Mouse (Mus musculus) neural tube, embryonic 15.5 days (tissue): ENCODE measurements around the gene Klhdc7b. TPM values are rescaled to one million over a fixed set of nuclear protein-coding genes. Genes with fewer than 3 reads are reported as not detected.
"Not testable (repeated sequence)": the region's sequence is repeated elsewhere in the genome, so short reads cannot be mapped to it uniquely, and the experiment has no call there.

Source experiments
- ATAC-seq: fragments of 200-750 bp; cut with Nextera tagmentation; 2 replicates; pipeline ENCODE4 v1.8.0; 2017; ENCODE audit warnings: mild to moderate bottlenecking, moderate TSS enrichment, moderate library complexity; ENCODE audit not compliant: low FRiP score
- H3K27ac ChIP-seq: fragments of 300-500 bp; sonication (generic); replicated peaks from 2 replicates; pipeline ENCODE4 v1.5.1; 2015; ENCODE audit warnings: mild to moderate bottlenecking, inconsistent platforms
- H3K27me3 ChIP-seq: fragments of 300-500 bp; sonication (generic); replicated peaks from 2 replicates; pipeline ENCODE4 v1.6.1; 2015; ENCODE audit warnings: inconsistent platforms
- H3K36me3 ChIP-seq: fragments of 300-500 bp; sonication (generic); 2 replicates; pipeline ENCODE4 v1.6.1; 2015; ENCODE audit warnings: inconsistent platforms
- H3K4me1 ChIP-seq: fragments of 300-500 bp; sonication (generic); 2 replicates; pipeline ENCODE4 v1.6.1; 2015; ENCODE audit warnings: inconsistent platforms
- H3K4me2 ChIP-seq: fragments of 300-500 bp; sonication (generic); 2 replicates; pipeline ENCODE4 v1.6.1; 2015; ENCODE audit warnings: inconsistent platforms, mild to moderate bottlenecking, moderate library complexity
- H3K4me3 ChIP-seq: fragments of 300-500 bp; sonication (generic); replicated peaks from 2 replicates; pipeline ENCODE4 v1.5.1; 2015; ENCODE audit warnings: mild to moderate bottlenecking, inconsistent platforms
- H3K9ac ChIP-seq: fragments of 300-500 bp; sonication (generic); replicated peaks from 2 replicates; pipeline ENCODE4 v1.6.1; 2015; ENCODE audit warnings: mild to moderate bottlenecking, inconsistent platforms
- H3K9me3 ChIP-seq: fragments of 300-500 bp; sonication (generic); replicated peaks from 2 replicates; pipeline ENCODE4 v1.6.1; 2016; ENCODE audit warnings: inconsistent platforms
- WGBS: fragments of 180-500 bp; shearing (Covaris S2); methylation state at CpG from one replicate; pipeline ENCODE4 v1.1.7; 2015; ENCODE audit warnings: mixed read lengths; 5-methylcytosine and 5-hydroxymethylcytosine counted together
- polyA plus RNA-seq: library from polyadenylated mRNA; unstranded; fragments of >200 nt; fragmentation: Nextera tagmentation; extraction: Ambion mirVana; gene quantifications from 2 replicates; pipeline ENCODE4 v1.2.1, GENCODE M21; 2015

Klhdc7b gene
- polyA plus RNA-seq, 1 experiment from 2014 or later, result 0.05 TPM

DNA sequence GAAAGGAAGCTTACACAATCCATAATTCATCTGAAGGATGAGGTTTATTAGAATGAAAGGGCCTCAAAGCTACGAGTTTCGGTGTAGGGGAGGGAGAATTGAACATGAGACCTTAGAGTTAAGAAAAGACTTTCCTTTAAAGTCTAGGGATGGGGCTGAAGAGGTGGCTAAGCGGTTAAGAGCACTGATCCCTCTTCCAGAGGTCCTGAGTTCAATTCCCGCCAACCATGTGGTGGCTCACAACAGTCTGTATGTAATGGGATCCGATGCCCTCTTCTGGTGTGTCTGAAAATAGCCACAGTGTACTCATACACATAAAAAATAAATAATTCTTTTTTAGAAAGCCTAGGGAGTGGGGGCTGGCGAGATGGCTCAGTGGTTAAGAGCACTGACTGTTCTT lies 45.6 kb downstream of the Klhdc7b start:
- 46% methylated on average over 6 of the region's 6 CpGs for WGBS
- H3K9me3 ChIP-seq, result no peaks in the 10 kb centered on the region
- peak overlapping the region; percentile 93 for H3K27ac ChIP-seq
- ATAC-seq, result no peak
- peak overlapping the region; percentile 88 for H3K4me3 ChIP-seq
- H3K4me2 ChIP-seq, result peak overlapping the region; percentile 89
- no peaks in the 10 kb centered on the region for H3K27me3 ChIP-seq
- peaks cover 29% of the 10 kb centered on the region for H3K4me1 ChIP-seq
- peaks cover 22% of the 10 kb centered on the region for H3K36me3 ChIP-seq
- H3K9ac ChIP-seq, result peak overlapping the region; percentile 75

DNA sequence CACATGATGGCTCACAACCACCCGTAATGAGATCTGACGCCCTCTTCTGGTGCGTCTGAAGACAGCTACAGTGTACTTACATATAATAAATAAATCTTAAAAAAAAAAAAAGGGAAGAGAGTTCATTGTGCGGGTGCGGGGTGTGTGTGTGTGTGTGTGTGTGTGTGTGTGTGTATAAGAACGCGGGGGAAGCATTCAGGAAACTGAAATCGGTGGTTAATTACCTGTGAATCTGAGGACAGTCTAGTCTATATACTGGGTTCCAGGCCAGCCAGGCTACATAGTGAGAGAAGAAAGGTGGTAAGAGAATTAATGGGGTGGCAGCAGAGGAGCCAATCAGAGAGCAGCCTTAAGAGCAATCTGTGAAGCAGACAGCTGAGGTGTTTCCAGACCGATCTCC lies 46.1 kb downstream of the Klhdc7b start:
- Histone ChIP-seq H3K9ac (0 out of 2 replicates have a peak overlapping the region, but pooled peaks have one; percentile 5), H3K4me1 (peaks cover 29% of the 10 kb centered on the region), H3K36me3 (peaks cover 21% of the 10 kb centered on the region), H3K4me2 (peak overlapping the region; percentile 89)
- not testable (repeated sequence) for H3K27ac ChIP-seq, H3K9me3 ChIP-seq, H3K4me3 ChIP-seq, ATAC-seq, H3K27me3 ChIP-seq
- 83% methylated on average over 9 of the region's 9 CpGs for WGBS

DNA sequence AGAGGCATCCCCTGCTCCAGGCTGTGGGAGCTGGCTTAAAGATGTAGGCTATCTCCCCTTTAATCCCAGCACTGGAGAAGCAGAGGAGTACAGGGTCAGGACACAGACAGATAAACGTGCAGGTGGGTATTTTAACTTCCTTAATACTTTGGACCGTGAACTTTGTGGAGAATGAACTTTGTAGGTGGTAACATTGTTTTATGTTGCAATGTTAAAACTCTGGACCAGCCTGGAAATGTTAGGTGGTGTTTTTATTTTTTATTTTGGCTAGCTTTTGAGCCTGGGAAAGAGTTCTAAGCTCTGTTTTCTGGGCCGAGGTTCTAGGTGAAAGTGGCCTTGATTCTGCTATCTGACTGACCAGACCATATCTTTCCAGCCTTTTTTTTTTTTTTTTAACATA lies 46.6 kb downstream of the Klhdc7b start:
- Histone ChIP-seq H3K27ac (no peak overlapping the region), H3K27me3 (no peaks in the 10 kb centered on the region), H3K9ac (0 out of 2 replicates have a peak overlapping the region, but pooled peaks have one; percentile 5), H3K4me1 (peaks cover 29% of the 10 kb centered on the region), H3K9me3 (no peaks in the 10 kb centered on the region), H3K4me2 (0 out of 2 replicates have a peak overlapping the region, but pooled peaks have one; percentile 89), H3K36me3 (peaks cover 16% of the 10 kb centered on the region), H3K4me3 (no peak overlapping the region)
- ATAC-seq, result no peak
- WGBS, result 91% methylated on average over 3 of the region's 3 CpGs

DNA sequence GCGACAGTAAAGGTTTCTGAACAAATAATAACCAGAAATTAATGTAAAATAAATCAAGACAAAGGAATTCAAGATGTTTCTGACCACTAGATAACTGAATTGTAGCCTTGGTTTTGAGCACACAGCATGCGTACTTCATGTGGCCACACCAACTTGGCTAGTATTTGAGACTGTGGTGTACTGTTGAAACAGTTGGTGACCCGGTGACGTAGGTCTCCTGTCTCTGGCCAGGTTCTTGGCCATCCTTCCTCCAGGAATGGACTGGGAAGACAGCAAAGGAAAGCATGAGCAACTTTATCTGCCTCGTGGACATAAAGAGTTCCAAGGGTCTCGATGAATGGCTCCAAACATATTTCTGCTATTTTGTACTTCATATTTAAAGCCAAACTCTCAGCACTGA lies 47.1 kb downstream of the Klhdc7b start:
- WGBS, result 95% methylated on average over 6 of the region's 6 CpGs
- H3K36me3 ChIP-seq, result peaks cover 11% of the 10 kb centered on the region
- H3K9me3 ChIP-seq, result no peaks in the 10 kb centered on the region
- no peak overlapping the region for H3K4me3 ChIP-seq
- no peak for ATAC-seq
- H3K9ac ChIP-seq, result no peak overlapping the region
- no peaks in the 10 kb centered on the region for H3K27me3 ChIP-seq
- H3K4me1 ChIP-seq, result peaks cover 29% of the 10 kb centered on the region
- H3K27ac ChIP-seq, result no peak overlapping the region
- H3K4me2 ChIP-seq, result no peak overlapping the region

DNA sequence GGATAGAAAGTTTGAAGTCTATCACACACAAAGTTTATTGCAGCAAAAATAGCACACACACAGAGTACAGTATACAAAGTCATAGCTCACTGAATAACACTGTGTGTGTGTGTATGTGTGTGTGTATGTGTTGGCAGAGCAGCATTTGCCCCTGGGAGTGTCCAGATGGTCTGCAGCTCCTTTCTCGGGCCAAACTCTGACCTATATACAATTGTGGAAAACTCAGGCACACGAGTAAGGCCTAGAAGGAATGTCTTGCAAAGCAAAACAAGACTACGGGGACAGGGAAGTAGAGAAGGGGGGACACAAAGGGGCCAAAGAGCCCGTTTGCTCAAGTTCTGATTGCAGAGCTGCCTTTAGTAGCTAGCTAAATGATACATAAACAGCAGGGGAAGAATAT lies 48.2 kb downstream of the Klhdc7b start:
- H3K9me3 ChIP-seq, result no peaks in the 10 kb centered on the region
- H3K4me1 ChIP-seq, result peaks cover 28% of the 10 kb centered on the region
- no peak overlapping the region for H3K9ac ChIP-seq
- H3K27ac ChIP-seq, result no peak overlapping the region
- H3K4me3 ChIP-seq, result no peak overlapping the region
- H3K4me2 ChIP-seq, result no peak overlapping the region
- 81% methylated on average over 4 of the region's 4 CpGs for WGBS
- no peak for ATAC-seq
- H3K36me3 ChIP-seq, result no peaks in the 10 kb centered on the region; the same call in 1 of the 2 replicates
- H3K27me3 ChIP-seq, result no peaks in the 10 kb centered on the region

DNA sequence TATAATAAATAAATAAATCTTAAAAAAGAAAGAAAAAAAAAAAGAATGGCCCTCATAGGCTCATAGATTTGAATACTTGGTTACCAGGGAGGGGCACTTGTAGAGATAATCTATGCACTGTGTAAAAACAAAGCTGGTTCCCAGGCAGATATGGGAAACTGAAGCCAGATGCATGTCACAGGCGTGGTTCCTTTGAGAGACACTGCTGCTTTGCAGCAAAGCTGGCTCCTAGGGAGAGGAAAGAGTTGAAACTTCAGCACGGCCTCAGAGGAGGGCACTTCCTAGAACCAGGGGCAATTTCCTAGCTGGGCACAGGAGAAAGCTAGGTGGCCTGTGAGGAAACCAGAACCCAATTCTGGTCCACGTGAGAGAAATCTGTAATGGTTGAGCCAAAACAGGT lies 49.4 kb downstream of the Klhdc7b start:
- WGBS, result 83% methylated on average over 3 of the region's 3 CpGs
- Histone ChIP-seq H3K4me1 (peaks cover 17% of the 10 kb centered on the region), H3K4me2 (no peak overlapping the region)

DNA sequence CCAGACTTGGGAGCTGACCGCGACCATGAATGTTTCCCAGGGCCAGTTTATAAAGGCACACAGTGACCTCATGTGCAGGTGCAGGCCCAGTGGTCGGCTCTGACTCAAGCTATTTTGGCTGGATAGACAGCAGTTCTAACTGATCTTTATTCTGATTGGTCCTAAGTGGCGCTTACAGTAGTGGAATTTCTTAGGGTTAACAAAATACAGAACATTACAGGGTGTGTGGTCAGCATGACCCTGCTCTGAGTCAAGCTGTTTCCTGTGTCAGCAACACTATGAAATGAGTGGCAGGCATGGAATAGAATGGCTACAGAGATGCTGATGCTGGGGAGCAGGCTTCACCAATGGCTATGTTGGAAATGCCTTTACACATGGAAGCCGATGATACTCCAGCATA lies 51.2 kb downstream of the Klhdc7b start:
- no peak overlapping the region for H3K27ac ChIP-seq
- H3K36me3 ChIP-seq, result no peaks in the 10 kb centered on the region
- WGBS, result 85% methylated on average over 5 of the region's 5 CpGs
- no peaks in the 10 kb centered on the region for H3K27me3 ChIP-seq
- H3K9ac ChIP-seq, result no peak overlapping the region
- no peaks in the 10 kb centered on the region for H3K9me3 ChIP-seq
- no peak for ATAC-seq
- peaks cover 9% of the 10 kb centered on the region; the same call in 1 of the 2 replicates for H3K4me1 ChIP-seq
- no peak overlapping the region for H3K4me2 ChIP-seq
- no peak overlapping the region for H3K4me3 ChIP-seq

More for the DNA sequence above, 49.4 kb downstream of the Klhdc7b start:
- H3K9me3 ChIP-seq, result no peaks in the 10 kb centered on the region
- H3K36me3 ChIP-seq, result no peaks in the 10 kb centered on the region
- no peak overlapping the region for H3K9ac ChIP-seq
- no peaks in the 10 kb centered on the region for H3K27me3 ChIP-seq
- no peak overlapping the region for H3K27ac ChIP-seq
- H3K4me3 ChIP-seq, result no peak overlapping the region
- ATAC-seq, result no peak

Other genes with a start within 250 kb of the Klhdc7b start
- 4.8 and 5.2 TPM in 2 replicates for gene Mapk12, start 244.2 kb upstream of the Klhdc7b start, polyA plus RNA-seq
- 22.5 and 27.5 TPM in 2 replicates for gene Mapk11, start 235.3 kb upstream of the Klhdc7b start, polyA plus RNA-seq
- 69.4 and 72.3 TPM in 2 replicates for gene Plxnb2, start 204.1 kb upstream of the Klhdc7b start, polyA plus RNA-seq
- gene Dennd6b, start 188.4 kb upstream of the Klhdc7b start, polyA plus RNA-seq, result 77.2 and 91.0 TPM in 2 replicates
- gene Ppp6r2, start 173.4 kb upstream of the Klhdc7b start, polyA plus RNA-seq, result 62.8 and 67.7 TPM in 2 replicates
- gene Sbf1, start 69.6 kb upstream of the Klhdc7b start, polyA plus RNA-seq, result 90.5 and 94.8 TPM in 2 replicates
- gene Adm2, start 62.2 kb upstream of the Klhdc7b start, polyA plus RNA-seq, result 0.14 TPM in 1 of 2 replicates, not detected in the other
- gene Miox, start 50.5 kb upstream of the Klhdc7b start, polyA plus RNA-seq, result not detected in 2 replicates
- 30.6 and 33.7 TPM in 2 replicates for gene Lmf2, start 29.3 kb upstream of the Klhdc7b start, polyA plus RNA-seq
- gene Ncaph2, start 29.2 kb upstream of the Klhdc7b start, polyA plus RNA-seq, result 105 and 111 TPM in 2 replicates
- 15.6 and 17.9 TPM in 2 replicates for gene Sco2, start 11.1 kb upstream of the Klhdc7b start, polyA plus RNA-seq
- gene Tymp, start 7.9 kb upstream of the Klhdc7b start, polyA plus RNA-seq, result 2.1 and 2.6 TPM in 2 replicates
- gene Odf3b, start 5.6 kb upstream of the Klhdc7b start, polyA plus RNA-seq, result 2.4 and 2.9 TPM in 2 replicates
- not detected in 2 replicates for gene Syce3, start 25.6 kb downstream of the Klhdc7b start, polyA plus RNA-seq
- 0.88 and 1.2 TPM in 2 replicates for gene Cpt1b, start 40.9 kb downstream of the Klhdc7b start, polyA plus RNA-seq
- 6.1 and 8.7 TPM in 2 replicates for gene C730034F03Rik, start 44.7 kb downstream of the Klhdc7b start, polyA plus RNA-seq
- 0.36 TPM in 1 of 2 replicates, not detected in the other for gene Gm44502, start 44.8 kb downstream of the Klhdc7b start, polyA plus RNA-seq
- gene Chkb, start 45.0 kb downstream of the Klhdc7b start, polyA plus RNA-seq, result 79.8 and 92.8 TPM in 2 replicates
- gene Mapk8ip2, start 69.0 kb downstream of the Klhdc7b start, polyA plus RNA-seq, result 73.0 and 85.4 TPM in 2 replicates
- gene Arsa, start 92.5 kb downstream of the Klhdc7b start, polyA plus RNA-seq, result 27.4 and 29.2 TPM in 2 replicates
- gene Shank3, start 114.7 kb downstream of the Klhdc7b start, polyA plus RNA-seq, result 8.9 and 9.5 TPM in 2 replicates
- 0.31 and 0.95 TPM in 2 replicates for gene Acr, start 183.4 kb downstream of the Klhdc7b start, polyA plus RNA-seq
- gene Rabl2, start 207.0 kb downstream of the Klhdc7b start, polyA plus RNA-seq, result 71.9 and 86.6 TPM in 2 replicates